Mouse (Mus musculus) gastrocnemius, postnatal 14 days (tissue): ENCODE data around the gene Rcor1. TPM values are rescaled to one million over a fixed set of nuclear protein-coding genes. Genes with fewer than 3 reads are reported as not detected.
A peak's percentile ranks its signal among the peaks of the same experiment; 100 is the strongest.

Experiments used
- DNase-seq: peaks from one replicate; pipeline ENCODE4 v3.0.0; 2021; ENCODE audit warnings: mixed read lengths
- intact Hi-C: fragments of 180-260 bp; cut with DNase I; formaldehyde crosslinking; loops from one replicate; pipeline ENCODE4 v1.15.1; 2025; ENCODE audit warnings: low total_unique reads
- long read RNA-seq, 2 experiments: library from polyadenylated mRNA; stranded (forward); transcript quantifications; one replicate each; pipeline ENCODE4 v2.0.0; 2021
- total RNA-seq, 2 experiments: library from RNA; stranded (reverse); gene quantifications; 2 replicates each; pipeline ENCODE4 v1.2.3; 2021

The Rcor1 gene
- total RNA-seq = 10 to 100 TPM; 11.5 to 12.7 TPM
- long read RNA-seq, experiment 1, full-length matches to known transcripts = 12 of 17 reads
- long read RNA-seq, experiment 1, partial matches to known transcripts = 1 of 17 reads
- long read RNA-seq, experiment 1, other reads (novel, unspliced or antisense) = 4 of 17 reads
- long read RNA-seq, experiment 2, full-length matches to known transcripts = 12 of 20 reads
- long read RNA-seq, experiment 2, partial matches to known transcripts = 6 of 20 reads
- long read RNA-seq, experiment 2, other reads (novel, unspliced or antisense) = 2 of 20 reads

GRCm38 (mm10) chr12:111038976-111039612 lies at the start of gene Rcor1:
Gene Rcor1, plus strand, starts transcription at chr12:111039351.
- peak; percentile 100 for DNase-seq
- intact Hi-C loops = no loop called here

- no peak for DNase-seq
- intact Hi-C loops = no loop called here
Measured at GRCm38 (mm10) chr12:110989409-110989808, 49.7 kb upstream of the Rcor1 start.

- intact Hi-C loops = no loop called here
Measured at GRCm38 (mm10) chr12:110990500-110990899, 48.7 kb upstream of the Rcor1 start.

DNA sequence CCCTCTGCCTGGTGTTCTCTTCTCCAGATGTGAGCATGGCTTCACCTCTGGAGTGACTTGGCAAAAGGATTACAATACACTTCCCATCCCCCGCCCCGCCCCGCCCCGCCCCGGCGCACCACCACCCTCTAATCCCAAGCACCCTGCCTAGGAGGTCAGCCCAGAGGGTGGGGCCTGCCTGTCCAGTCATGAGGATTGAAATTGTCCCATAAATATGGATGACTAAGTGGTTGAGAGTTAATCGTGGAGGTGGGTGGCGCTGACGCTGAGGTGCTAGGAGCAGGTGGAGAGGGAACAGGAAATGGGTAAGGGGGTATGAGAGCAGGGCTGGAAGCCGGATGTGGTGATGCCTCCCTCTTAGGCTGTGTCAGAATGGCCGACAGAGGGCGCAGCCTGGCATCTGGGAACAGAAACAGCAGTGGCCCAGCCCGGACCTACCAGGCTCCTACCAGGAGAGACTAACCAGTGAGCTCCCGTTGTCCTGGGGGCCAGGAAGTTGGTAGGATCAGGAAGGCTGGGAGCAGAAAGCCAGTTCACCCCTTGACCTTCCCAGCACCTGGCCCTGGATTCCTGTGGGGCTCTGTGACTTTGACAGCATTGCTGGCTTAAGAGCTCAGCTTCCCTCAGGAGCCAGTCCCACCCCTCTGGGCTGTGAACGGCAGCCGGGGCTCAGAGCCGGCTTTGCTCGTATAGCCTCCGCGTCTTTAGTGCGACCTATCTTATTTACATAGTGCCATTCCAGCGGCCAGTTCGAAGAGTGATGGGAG lies 47.6 kb upstream of the Rcor1 start:
- DNase-seq = peak; percentile 77
- intact Hi-C loops = loop anchor here (1.0 kb wide), 1 partner anchor 53 kb away; no protein-coding TSS in a partner anchor

More at GRCm38 (mm10) chr12:110990500-110990899, 48.7 kb upstream of the Rcor1 start:
- DNase-seq = no peak

GRCm38 (mm10) chr12:110992128-110992553 lies 47.0 kb upstream of the Rcor1 start:
- intact Hi-C loops = loop anchor here (1.0 kb wide), 1 partner anchor 54 kb away; no protein-coding TSS in a partner anchor
- peak; percentile 94 for DNase-seq

GRCm38 (mm10) chr12:110992771-110993170 lies 46.4 kb upstream of the Rcor1 start:
- no peak for DNase-seq
- intact Hi-C loops = loop anchor here (1.0 kb wide), 1 partner anchor 54 kb away; no protein-coding TSS in a partner anchor

- DNase-seq = no peak
Measured at GRCm38 (mm10) chr12:110993226-110993625, 45.9 kb upstream of the Rcor1 start.

DNA sequence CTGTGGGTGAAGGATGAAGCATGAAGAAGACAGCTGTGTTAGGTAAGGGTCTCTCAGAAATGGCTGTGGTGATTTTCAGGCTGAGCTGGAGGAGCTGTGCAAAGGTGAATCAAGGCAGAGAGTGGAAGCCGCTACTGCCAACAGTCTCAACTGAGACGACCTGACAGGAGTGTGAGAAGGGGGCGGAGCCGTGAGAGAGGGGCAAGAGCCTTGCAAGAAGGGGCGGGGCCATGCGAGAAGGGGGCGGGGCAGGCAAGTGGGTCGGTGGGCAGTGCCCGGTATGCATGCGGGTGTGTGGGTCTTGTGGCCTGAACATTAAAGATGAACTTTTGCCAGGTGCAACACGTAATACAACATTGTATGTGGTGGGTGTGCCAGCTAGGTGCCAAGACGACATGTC lies 44.5 kb upstream of the Rcor1 start:
- intact Hi-C loops = no loop called here
- no peak for DNase-seq

More at GRCm38 (mm10) chr12:110993226-110993625, 45.9 kb upstream of the Rcor1 start:
- intact Hi-C loops = no loop called here

DNA sequence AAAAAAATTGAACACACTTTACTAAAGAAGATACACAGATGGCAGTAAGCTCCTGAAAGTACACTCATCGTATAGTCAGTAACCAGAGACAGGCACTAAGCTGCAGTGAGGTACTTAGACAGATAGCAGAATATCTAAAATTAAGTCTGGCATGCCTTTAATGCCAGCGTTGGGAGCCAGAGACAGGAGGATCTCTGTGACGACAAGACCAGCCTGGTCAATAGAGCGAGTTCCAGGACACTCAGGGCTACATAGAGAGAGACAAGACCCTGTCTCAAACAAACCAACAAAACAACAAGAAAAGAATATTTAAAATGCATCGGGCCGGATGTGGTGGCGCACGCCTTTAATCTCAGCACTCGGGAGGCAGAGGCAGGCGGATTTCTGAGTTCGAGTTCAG lies 41.1 kb upstream of the Rcor1 start:
- intact Hi-C loops = no loop called here
- no peak for DNase-seq

- intact Hi-C loops = no loop called here
- no peak for DNase-seq
Measured at GRCm38 (mm10) chr12:110999820-111000219, 39.3 kb upstream of the Rcor1 start.

GRCm38 (mm10) chr12:111000956-111001355 lies 38.2 kb upstream of the Rcor1 start:
- no peak for DNase-seq
- intact Hi-C loops = no loop called here

DNA sequence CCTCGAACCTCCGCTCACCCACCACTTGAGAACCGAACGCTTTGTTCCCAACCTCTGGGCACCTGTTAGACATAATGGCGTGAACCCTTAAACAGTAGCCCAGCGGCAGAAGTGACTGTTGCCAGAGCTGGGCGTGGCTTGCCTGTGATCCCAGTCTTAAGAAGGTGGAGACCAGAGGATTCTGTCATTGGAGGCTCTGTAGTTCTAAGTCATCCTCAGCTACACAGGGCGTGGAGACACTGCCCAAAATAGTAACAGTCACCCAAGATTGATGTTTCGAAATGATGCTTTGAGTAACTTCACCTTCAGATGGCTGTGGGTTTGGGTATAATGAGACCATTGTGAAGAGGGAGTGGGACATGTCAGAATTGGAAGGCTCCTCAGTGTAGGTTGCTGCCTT lies 35.0 kb upstream of the Rcor1 start:
- no peak for DNase-seq
- intact Hi-C loops = no loop called here

- intact Hi-C loops = no loop called here
Measured at GRCm38 (mm10) chr12:111005803-111006202, 33.3 kb upstream of the Rcor1 start.

DNA sequence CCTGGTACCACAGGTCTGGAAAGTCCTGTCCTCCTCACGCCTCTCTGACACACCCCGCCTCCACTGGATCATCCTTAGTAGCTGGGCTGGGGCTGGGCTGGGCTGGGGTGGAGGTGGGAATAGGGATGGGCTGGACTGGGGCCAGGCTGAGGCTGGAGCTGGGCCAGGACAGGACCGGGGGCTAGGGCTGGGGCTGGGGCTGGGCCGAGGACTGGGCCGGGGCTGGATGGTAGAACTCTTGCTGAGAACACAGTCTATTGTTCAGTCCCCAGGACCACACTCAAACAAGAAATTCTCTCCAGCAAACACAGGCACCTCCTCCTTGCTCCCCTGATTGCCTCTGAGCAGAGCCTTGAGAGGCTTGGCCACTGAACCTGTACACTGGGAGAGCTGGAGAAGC lies 32.8 kb upstream of the Rcor1 start:
- intact Hi-C loops = no loop called here

More at GRCm38 (mm10) chr12:111005803-111006202, 33.3 kb upstream of the Rcor1 start:
- DNase-seq = no peak

DNA sequence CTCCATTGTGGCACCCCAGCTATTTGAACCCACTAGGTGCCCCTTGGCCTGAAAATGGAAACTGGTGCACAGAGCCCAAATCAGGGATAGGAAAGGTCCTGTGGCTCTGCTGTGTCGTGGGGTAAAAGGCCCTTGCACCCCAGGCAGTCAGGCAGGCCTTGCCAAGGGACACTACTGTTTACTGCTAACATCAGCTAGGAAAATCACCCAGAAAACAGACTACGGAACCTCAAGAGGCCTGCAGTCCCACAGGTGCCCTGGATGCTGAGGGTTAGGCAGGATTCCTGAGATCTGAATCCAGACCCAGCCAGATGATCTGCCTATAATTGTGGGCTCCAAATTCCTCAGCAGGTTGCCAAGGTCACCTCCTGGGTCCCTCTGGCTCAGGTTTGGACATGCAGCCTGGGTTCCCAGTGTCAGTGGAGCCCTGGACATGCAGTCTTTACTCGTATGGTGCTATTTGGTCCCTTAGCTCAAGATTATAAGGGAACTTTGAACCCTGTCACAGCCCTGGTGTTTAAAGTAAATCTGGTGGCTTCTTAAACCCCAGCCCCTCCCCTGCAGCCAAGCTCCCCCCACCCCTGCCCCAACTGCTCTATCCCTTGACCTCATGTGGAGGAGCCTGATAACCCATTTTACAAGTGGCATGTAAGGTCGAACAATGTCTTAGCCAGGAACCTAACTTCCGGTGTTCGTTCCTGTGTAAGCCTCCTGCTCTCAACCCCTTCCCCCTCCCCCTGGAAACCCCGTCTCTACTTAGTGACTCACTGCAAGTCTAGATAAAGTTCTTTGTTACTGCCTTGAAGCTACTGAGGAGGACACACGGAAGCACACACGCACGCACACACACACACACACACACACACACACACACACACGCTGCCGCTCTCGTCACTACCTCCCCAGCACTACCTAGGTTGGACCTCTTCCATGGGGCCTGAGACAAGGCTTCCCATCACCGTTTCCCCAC lies 31.7 kb upstream of the Rcor1 start:
- intact Hi-C loops = no loop called here
- DNase-seq = no peak

More for the DNA sequence above, 32.8 kb upstream of the Rcor1 start:
- no peak for DNase-seq

GRCm38 (mm10) chr12:111008500-111009490 lies 30.4 kb upstream of the Rcor1 start:
- no peak for DNase-seq
- intact Hi-C loops = no loop called here

DNA sequence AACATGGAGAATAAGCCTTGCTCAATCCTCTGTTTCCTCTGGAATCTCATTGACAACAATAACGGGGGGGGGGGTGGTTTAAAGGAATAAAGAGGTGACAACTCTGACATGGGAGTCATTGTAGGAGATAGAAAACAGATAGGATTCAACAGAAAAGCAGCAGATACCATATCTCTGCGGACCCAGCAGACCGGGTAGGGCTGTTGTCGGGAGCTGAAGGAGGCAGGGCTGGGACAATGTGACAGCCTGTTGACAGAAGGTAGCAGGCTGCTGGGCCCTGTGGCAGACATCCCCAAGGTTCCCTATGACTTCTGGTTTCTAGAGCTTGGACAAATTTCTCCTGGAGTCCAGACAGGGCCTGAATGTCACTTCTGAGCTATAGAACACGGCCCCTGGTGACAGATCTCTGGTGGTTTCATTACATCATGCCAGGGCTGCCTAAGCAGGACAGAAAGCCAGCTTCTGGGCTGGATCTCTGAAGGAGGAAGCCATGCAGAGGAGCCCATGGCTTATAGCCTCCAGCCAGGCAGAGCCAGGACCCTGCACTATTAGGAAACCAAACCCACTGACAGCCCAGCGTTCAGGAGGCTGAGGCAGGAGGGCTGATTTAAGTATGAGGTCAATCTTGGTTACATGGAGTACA lies 29.4 kb upstream of the Rcor1 start:
- intact Hi-C loops = no loop called here
- DNase-seq = no peak
